Mouse (Mus musculus) stomach, postnatal 0 days (tissue): ENCODE data around the gene Mta2.

Experiments
- CTCF ChIP-seq: IDR thresholded peaks from 2 replicates; pipeline ENCODE4 v1.5.1; 2016; ENCODE audit warnings: antibody characterized with exemption, low read depth, mild to moderate bottlenecking, moderate library complexity
- EP300 ChIP-seq: optimal IDR thresholded peaks from 2 replicates; pipeline ENCODE3; 2016; ENCODE audit warnings: antibody characterized with exemption

- TF ChIP-seq CTCF: no peak; the same call in 1 of the 2 replicates
- no peak for TF ChIP-seq EP300
Observed at GRCm38 (mm10) chr19:8966198-8966589, 24.5 kb downstream of the Mta2 start.
